Mouse (Mus musculus) heart, adult 2 months (tissue): ENCODE data around the gene Ppm1e.

Experiments
- CTCF ChIP-seq: fragments of 200-600 bp; IDR thresholded peaks from 2 replicates; pipeline ENCODE4 v1.8.1; 2022; ENCODE audit warnings: antibody characterized with exemption, mild to moderate bottlenecking, moderate library complexity
- EP300 ChIP-seq: fragments of 200-500 bp; IDR thresholded peaks from 2 replicates; pipeline ENCODE4 v1.6.1; 2011; ENCODE audit warnings: low read depth, low read length, control low read depth; ENCODE audit not compliant: insufficient read depth
- POLR2A ChIP-seq: fragments of 200-500 bp; IDR thresholded peaks from 2 replicates; pipeline ENCODE4 v1.6.1; 2011; ENCODE audit warnings: mild to moderate bottlenecking, low read depth, low read length, control low read depth; ENCODE audit not compliant: insufficient read depth

DNA sequence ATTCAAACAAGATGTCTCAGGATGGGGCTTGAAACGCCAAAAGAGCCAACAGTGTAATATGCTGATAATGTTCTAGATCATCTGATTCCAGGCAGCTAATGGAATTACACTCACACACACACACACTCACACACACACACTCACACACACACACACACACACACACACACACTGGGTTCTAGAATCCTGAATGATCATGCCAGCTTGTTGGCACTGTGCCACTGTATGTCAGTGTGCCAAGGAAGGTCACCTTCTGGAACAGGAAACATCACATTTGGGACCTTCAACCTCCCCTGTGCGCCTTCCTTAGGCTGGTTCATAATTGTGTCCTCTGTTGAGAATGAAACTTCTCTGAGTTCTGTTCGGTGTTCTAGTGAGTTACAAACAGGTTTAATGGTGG lies 136.1 kb downstream of the Ppm1e start:
- no peak for TF ChIP-seq CTCF
- TF ChIP-seq EP300, result no peak
- no peak for TF ChIP-seq POLR2A
